Mouse (Mus musculus) small intestine, adult 2 months (tissue): Measurements from ENCODE around the gene Vsir. TPM values are rescaled to one million over a fixed set of nuclear protein-coding genes. Genes with fewer than 3 reads are reported as not detected.

Experiments
- H3K27ac ChIP-seq: fragments of 200-500 bp; 2 replicates; pipeline ENCODE4 v1.5.1; 2012; ENCODE audit warnings: low read depth, low read length, control low read depth, inconsistent platforms; ENCODE audit not compliant: insufficient read depth
- H3K27me3 ChIP-seq: fragments of 200-500 bp; 2 replicates; pipeline ENCODE4 v1.6.1; 2012; ENCODE audit warnings: mild to moderate bottlenecking, moderate library complexity, low read length, inconsistent platforms; ENCODE audit not compliant: control insufficient read depth, insufficient read depth
- H3K36me3 ChIP-seq: fragments of 200-500 bp; 2 replicates; pipeline ENCODE4 v1.6.1; 2012; ENCODE audit warnings: mild to moderate bottlenecking, low read length, control low read depth, inconsistent platforms; ENCODE audit not compliant: control insufficient read depth, insufficient read depth
- H3K4me1 ChIP-seq: fragments of 200-500 bp; 2 replicates; pipeline ENCODE4 v1.6.1; 2012; ENCODE audit warnings: low read length, inconsistent platforms, mixed read lengths; ENCODE audit not compliant: control insufficient read depth, insufficient read depth, insufficient read length
- H3K4me3 ChIP-seq: fragments of 200-500 bp; 2 replicates; pipeline ENCODE4 v1.5.1; 2012; ENCODE audit warnings: low read depth, mild to moderate bottlenecking, control low read depth, inconsistent platforms, low read length, moderate library complexity
- CTCF ChIP-seq: fragments of 200-500 bp; IDR thresholded peaks from 2 replicates; pipeline ENCODE4 v1.5.1; 2012; ENCODE audit warnings: low read depth, mild to moderate bottlenecking, control low read depth, inconsistent platforms, low read length, moderate library complexity, mixed read lengths; ENCODE audit not compliant: insufficient replicate concordance, insufficient read length; ENCODE audit errors: extremely low read depth
- POLR2A ChIP-seq: fragments of 200-500 bp; IDR thresholded peaks from 2 replicates; pipeline ENCODE4 v1.6.1; 2012; ENCODE audit warnings: low read depth, mild to moderate bottlenecking, control low read depth, inconsistent platforms, low read length, moderate library complexity
- WGBS: fragments of 180-500 bp; shearing (Covaris S2); methylation state at CpG from one replicate; pipeline ENCODE4 v1.1.7; 2018; 5-methylcytosine and 5-hydroxymethylcytosine counted together
- polyA plus RNA-seq: library from polyadenylated mRNA; depleted of rRNA; stranded (reverse); fragments of >200 nt; gene quantifications from 2 replicates; pipeline ENCODE4 v1.2.3, GENCODE M21; 2012; rRNA removed

The Vsir gene
- polyA plus RNA-seq, 1 experiment = 25.6 TPM

DNA sequence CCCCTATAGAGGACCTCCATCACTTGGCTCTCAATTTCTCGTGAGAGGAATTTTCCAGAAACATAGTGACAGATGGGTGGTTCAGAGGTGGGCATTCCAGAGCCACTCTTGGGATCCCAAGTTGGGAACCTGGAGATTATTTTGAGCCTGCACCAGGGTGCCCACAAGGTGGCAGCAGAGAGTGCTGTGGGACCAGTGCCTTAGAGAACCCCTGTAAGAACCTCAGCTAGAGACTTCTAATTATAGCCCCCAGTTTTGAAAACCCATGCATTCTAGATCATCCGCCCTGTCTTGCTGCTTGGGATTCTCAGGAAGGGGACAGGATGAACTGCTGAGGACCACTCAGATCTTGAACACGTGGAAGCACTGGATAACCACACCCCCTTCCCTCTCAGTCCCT is 71.5 kb downstream of the Vsir start:
- TF ChIP-seq POLR2A (no peak), CTCF (peak; percentile 89; the same call in 1 of the 2 replicates)
- no peak overlapping the region for H3K4me3 ChIP-seq
- no peaks in the 10 kb centered on the region for H3K27me3 ChIP-seq
- WGBS = 11% methylated on average over 3 of the region's 3 CpGs
- H3K4me1 ChIP-seq = no peaks in the 10 kb centered on the region
- H3K36me3 ChIP-seq = no peaks in the 10 kb centered on the region
- no peak overlapping the region for H3K27ac ChIP-seq

DNA sequence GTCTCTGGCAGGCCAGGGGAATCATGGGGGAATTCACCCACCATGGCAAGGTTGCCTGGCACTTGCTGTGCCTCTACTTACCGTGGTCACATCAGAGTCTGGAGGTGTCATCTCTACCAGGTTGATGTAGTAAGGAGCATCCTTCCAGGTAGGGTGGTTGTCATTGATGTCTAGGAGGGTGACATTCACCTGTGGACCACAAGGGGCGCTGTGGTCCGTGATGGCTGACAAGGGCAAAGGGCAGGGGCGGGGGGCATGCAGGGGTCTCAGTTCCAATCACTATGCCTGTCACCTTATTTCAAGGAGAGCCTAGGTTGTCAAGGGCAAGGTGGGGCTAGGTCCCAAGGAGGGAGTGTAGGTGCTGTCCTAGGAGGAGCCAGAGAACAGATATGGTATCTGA is 73.0 kb downstream of the Vsir start:
- Histone ChIP-seq H3K4me3 (no peak overlapping the region), H3K36me3 (no peaks in the 10 kb centered on the region), H3K27ac (no peak overlapping the region), H3K4me1 (no peaks in the 10 kb centered on the region), H3K27me3 (no peaks in the 10 kb centered on the region)
- WGBS = 22% methylated on average over 4 of the region's 4 CpGs
- TF ChIP-seq CTCF = peak; percentile 52; the same call in 1 of the 2 replicates
- no peak for TF ChIP-seq POLR2A

Other genes starting within 250 kb of the Vsir start
- gene Spock2, start 240.6 kb upstream of the Vsir start, polyA plus RNA-seq = 2.6 and 2.8 TPM in 2 replicates
- gene Chst3, start 127.6 kb upstream of the Vsir start, polyA plus RNA-seq = 1.8 and 4.2 TPM in 2 replicates
- gene Psap, start 69.2 kb upstream of the Vsir start, polyA plus RNA-seq = 306 and 443 TPM in 2 replicates
- 0.41 and 0.51 TPM in 2 replicates for gene Gm17455, start 52.9 kb downstream of the Vsir start, polyA plus RNA-seq